Mouse (Mus musculus): ENCODE data around the gene Irf5. TPM values are rescaled to one million over a fixed set of nuclear protein-coding genes. Genes with fewer than 3 reads are reported as not detected.

Irf5 gene
- polyA plus RNA-seq, 1 experiment from 2014 or later, result 4.5 TPM

DNA sequence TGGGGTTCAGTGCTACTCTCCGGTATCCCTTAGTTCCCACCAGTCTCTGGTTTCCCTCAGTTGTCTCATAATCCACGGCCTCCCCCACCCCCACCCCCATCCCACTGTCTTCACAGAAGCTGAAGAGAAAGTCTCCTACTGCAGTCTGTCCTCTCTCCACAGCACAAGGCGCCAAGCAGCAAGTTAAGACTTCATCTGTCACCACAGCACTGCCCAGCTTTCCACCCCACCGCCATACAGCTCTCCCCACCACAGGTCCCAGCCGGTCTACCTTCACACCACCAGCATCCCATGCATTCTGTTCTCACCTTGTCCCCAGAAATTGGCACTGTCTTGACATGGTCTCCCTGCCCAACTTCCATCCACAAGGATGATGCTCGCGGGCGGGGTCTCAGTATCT is 19.6 kb upstream of the Irf5 start:
- Histone ChIP-seq H3K27ac (no peak overlapping the region), H3K9me3 (replicated peaks) (no peaks in the 10 kb centered on the region), H3K9ac (peak overlapping the region; percentile 66), H3K4me3 (peak overlapping the region; percentile 60), H3K4me2 (peak overlapping the region; percentile 90), H3K27me3 (peaks cover 15% of the 10 kb centered on the region; the same call in 1 of the 2 replicates), H3K36me3 (no peaks in the 10 kb centered on the region), H3K4me1 (replicated peaks) (peaks cover 15% of the 10 kb centered on the region)
- ATAC-seq (replicated peaks; ENCODE audit: insufficient number of reproducible peaks, insufficient read depth, low FRiP score, low read depth), result no peak
- 18% methylated on average over 8 of the region's 8 CpGs for WGBS

DNA sequence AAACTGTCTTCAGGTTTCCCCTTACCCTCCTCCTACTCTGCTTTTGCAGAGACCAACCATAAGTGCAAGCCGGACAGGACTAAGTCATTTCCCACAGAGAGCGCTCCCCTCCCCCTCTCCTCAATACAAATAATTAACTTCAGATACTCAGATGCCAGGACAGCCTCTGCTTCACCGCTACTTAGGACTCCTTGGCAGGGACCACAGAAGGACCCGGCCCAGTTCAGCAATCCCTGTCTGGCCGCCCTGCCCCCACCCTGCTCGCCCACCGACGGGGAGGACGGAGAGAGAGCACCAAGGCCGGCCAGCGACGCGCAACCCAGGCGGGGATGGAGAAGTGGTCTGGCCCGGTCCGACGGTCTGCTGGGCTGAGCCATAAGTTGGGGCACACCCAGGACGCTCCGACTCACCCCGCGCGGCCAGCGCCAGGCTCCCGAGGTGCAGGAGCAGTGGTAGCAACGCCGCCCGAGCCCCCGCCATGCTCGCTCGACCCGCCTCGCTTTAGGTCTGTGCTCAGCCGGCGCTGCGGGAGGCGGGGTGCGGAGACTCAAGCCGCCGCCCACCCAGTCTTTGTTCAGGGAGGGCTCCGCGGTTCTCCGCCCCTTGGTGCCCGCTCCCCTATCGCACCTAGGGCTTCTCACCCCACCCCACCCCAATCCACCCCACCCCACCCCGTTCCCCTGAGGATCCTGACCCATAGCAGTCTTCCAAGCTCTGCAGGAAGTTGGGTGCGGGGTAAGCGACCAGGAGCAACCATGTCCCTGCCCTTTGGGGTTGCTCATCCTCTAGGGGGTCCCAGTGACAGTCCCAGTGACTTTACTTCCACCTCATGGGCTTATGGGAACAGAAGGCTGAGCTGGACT is 18.7 kb upstream of the Irf5 start, which contains the start of gene Kcp:
Gene Kcp, minus strand, starts transcription at position 506 of the 863 bp plus-strand sequence.
- H3K4me3 ChIP-seq, result peak within 1 kb of the TSS; percentile 60
- ATAC-seq (replicated peaks; ENCODE audit: insufficient number of reproducible peaks, insufficient read depth, low FRiP score, low read depth), result peak; percentile 39
- no peaks in the 10 kb centered on the region for H3K36me3 ChIP-seq
- H3K9ac ChIP-seq, result peak within 1 kb of the TSS; percentile 66
- 1% methylated on average over 47 of the region's 47 CpGs for WGBS
- no peak within 1 kb of the TSS for H3K27ac ChIP-seq
- H3K27me3 ChIP-seq, result peaks cover 15% of the 10 kb centered on the region; the same call in 1 of the 2 replicates
- no peaks in the 10 kb centered on the region for H3K9me3 ChIP-seq (replicated peaks)
- H3K4me1 ChIP-seq (replicated peaks), result peaks cover 15% of the 10 kb centered on the region
- peak within 1 kb of the TSS; percentile 90 for H3K4me2 ChIP-seq

DNA sequence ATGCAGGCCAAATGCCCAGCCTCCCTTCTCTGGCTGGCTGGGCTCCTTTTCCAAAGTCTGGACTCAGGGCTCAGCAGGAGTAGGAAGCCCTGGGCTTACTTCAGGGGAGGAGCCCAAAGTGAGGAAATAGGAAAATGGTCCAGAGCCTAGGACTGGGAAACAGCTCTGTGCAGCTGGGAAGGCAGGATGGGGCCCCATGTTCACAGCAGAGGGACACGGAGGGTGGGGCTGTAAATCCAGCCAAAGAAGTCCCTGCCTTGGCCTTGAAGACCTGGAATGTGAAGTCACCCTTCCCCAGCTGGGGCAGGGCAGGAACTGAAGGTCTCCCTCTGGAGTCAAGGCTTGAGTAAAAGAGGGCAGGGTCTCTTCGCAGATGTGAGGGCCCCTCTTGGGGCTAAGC is 17.3 kb upstream of the Irf5 start:
- H3K27ac ChIP-seq, result no peak overlapping the region
- 51% methylated on average over 2 of the region's 2 CpGs for WGBS
- peaks cover 15% of the 10 kb centered on the region; the same call in 1 of the 2 replicates for H3K27me3 ChIP-seq
- H3K4me2 ChIP-seq, result no peak overlapping the region
- 0 out of 2 replicates have a peak, but pooled peaks have one; percentile 18 for ATAC-seq (replicated peaks; ENCODE audit: insufficient number of reproducible peaks, insufficient read depth, low FRiP score, low read depth)
- no peak overlapping the region for H3K4me3 ChIP-seq
- no peaks in the 10 kb centered on the region for H3K9me3 ChIP-seq (replicated peaks)
- peaks cover 20% of the 10 kb centered on the region for H3K4me1 ChIP-seq (replicated peaks)
- H3K9ac ChIP-seq, result no peak overlapping the region
- H3K36me3 ChIP-seq, result no peaks in the 10 kb centered on the region

DNA sequence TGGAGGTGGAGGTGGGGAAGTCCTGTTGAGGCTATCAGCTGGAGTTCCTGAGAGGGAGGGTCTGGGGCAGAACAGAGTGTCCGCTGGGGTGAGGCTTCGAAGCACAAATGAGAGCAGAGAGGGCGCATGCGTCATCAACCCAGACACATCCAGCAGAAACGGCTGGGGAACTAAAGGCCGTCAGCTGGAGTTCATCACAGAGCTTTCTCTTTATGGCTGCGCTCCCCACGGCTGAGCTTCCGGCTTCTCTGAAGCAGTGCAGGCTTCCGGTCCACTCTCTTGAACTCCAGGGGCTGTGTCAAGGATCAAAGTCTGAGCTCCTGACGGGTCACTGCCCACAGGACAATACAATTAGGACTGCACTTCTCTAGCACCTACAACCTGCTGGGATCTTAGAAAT is 13.1 kb upstream of the Irf5 start:
- H3K36me3 ChIP-seq, result no peaks in the 10 kb centered on the region
- WGBS, result 1% methylated on average over 11 of the region's 11 CpGs
- H3K9me3 ChIP-seq (replicated peaks), result no peaks in the 10 kb centered on the region
- peak overlapping the region; percentile 54 for H3K4me2 ChIP-seq
- peak overlapping the region; percentile 56; the same call in 1 of the 2 replicates for H3K27ac ChIP-seq
- H3K27me3 ChIP-seq, result 0 out of 2 replicates have a peak, but pooled peaks cover 4% of the 10 kb centered on the region
- peaks cover 5% of the 10 kb centered on the region for H3K4me1 ChIP-seq (replicated peaks)
- H3K4me3 ChIP-seq, result peak overlapping the region; percentile 15
- ATAC-seq (replicated peaks; ENCODE audit: insufficient number of reproducible peaks, insufficient read depth, low FRiP score, low read depth), result peak; percentile 47; the same call in 1 of the 2 replicates
- no peak overlapping the region for H3K9ac ChIP-seq

DNA sequence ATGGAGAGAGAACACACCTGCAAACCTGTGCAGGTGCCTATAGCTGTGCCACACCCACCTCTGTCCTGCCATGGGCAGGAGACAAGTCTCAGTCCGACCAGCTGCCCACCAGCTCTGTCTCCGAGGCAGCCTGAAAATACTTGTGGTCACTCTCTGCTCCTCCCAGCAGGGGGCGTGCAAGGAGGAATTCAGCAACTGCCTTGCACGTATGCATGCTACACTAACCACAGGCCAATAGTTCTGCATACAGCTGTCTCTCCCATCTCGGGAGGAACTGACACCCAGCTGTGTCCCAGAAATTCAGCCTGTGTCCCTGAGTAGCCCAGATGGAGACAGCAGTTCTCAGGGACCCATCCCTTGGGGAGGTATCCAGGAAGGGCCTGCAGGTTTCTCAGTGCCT is 9.3 kb upstream of the Irf5 start:
- WGBS, result 3% methylated on average over 5 of the region's 5 CpGs
- Histone ChIP-seq H3K4me1 (replicated peaks) (peaks cover 5% of the 10 kb centered on the region), H3K4me2 (no peak overlapping the region), H3K27me3 (no peaks in the 10 kb centered on the region), H3K27ac (no peak overlapping the region), H3K9ac (no peak overlapping the region), H3K9me3 (replicated peaks) (no peaks in the 10 kb centered on the region), H3K4me3 (no peak overlapping the region), H3K36me3 (no peaks in the 10 kb centered on the region)
- ATAC-seq (replicated peaks; ENCODE audit: insufficient number of reproducible peaks, insufficient read depth, low FRiP score, low read depth), result peak; percentile 51; the same call in 1 of the 2 replicates

DNA sequence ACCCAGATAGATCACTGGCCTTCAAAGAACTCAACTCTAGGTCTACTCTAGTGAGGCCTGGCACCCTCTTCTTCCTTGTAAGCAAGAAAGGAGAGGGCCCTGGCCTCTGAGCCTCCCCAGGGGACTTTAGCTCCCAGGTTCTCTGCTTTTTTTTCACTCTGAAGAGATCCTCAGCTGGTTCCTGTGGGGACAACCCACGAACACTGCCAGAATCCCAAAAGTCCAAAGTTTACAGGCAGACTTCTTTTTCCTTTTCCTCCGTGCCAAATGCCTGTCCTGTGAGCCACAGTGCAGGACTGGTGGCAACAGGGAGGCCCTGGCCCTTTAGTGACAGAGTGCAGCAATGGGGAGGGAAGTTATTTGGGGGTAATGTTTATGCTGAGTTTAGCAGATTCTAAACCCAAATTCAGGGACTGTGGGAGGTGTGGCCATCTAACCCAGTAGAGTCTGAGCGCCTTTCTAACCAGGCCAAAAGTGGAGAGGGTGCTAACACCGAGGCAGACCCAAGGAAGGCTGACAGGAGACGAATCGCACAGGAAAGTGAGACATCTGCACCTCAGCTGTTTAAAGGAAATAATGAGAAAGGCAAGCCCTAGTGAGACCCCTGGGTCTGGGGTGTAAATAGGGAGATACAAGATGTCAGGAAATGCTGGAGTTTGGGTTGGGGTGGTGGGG is 3.7 kb upstream of the Irf5 start:
- WGBS, result 68% methylated on average over 6 of the region's 6 CpGs
- Histone ChIP-seq H3K4me1 (replicated peaks) (peaks cover 18% of the 10 kb centered on the region), H3K9ac (no peak overlapping the region), H3K27me3 (peaks cover 16% of the 10 kb centered on the region), H3K27ac (no peak overlapping the region), H3K4me2 (no peak overlapping the region), H3K4me3 (no peak overlapping the region), H3K36me3 (no peaks in the 10 kb centered on the region), H3K9me3 (replicated peaks) (no peaks in the 10 kb centered on the region)
- ATAC-seq (replicated peaks; ENCODE audit: insufficient number of reproducible peaks, insufficient read depth, low FRiP score, low read depth), result no peak

DNA sequence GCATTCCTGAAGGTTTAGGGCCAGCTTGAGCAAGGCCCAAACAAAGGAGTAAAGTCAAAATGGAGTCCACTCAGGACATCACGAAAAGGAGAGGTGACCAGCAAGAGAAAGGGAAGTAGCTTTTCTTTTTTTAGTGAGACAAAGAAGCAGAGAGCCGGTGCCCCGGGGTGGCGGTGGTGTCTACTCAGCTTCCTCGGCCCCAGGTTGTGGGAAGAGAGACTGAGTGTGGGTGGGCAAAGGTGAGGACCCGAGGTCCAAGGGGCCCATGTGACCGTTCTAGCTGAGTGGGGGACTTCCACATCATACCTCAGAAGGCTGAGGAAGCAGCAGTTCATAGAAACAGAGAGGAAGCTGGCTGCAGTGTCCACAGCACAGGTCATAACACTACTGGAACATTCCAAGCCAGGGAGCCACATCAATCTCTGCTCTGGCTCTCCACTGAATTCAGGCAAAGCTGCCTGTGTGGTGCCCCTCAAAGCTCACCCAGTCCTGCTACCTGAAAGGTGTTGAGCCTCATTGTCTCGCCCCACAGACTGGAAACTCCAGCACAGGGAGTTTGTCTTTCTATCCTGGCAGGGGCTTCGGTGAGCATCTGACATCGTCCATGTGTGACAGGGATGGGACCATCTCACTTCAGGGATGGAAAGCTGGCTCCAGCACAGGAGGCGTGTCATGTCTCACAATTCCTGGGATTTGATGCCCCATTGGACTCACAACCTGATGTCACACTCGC is 3.0 kb upstream of the Irf5 start:
- Histone ChIP-seq H3K27me3 (peaks cover 23% of the 10 kb centered on the region), H3K36me3 (no peaks in the 10 kb centered on the region), H3K4me2 (no peak overlapping the region), H3K4me3 (no peak overlapping the region), H3K9ac (no peak overlapping the region), H3K4me1 (replicated peaks) (peaks cover 25% of the 10 kb centered on the region), H3K9me3 (replicated peaks) (no peaks in the 10 kb centered on the region), H3K27ac (no peak overlapping the region)
- ATAC-seq (replicated peaks; ENCODE audit: insufficient number of reproducible peaks, insufficient read depth, low FRiP score, low read depth), result no peak; the same call in 1 of the 2 replicates
- WGBS, result 68% methylated on average over 12 of the region's 12 CpGs

DNA sequence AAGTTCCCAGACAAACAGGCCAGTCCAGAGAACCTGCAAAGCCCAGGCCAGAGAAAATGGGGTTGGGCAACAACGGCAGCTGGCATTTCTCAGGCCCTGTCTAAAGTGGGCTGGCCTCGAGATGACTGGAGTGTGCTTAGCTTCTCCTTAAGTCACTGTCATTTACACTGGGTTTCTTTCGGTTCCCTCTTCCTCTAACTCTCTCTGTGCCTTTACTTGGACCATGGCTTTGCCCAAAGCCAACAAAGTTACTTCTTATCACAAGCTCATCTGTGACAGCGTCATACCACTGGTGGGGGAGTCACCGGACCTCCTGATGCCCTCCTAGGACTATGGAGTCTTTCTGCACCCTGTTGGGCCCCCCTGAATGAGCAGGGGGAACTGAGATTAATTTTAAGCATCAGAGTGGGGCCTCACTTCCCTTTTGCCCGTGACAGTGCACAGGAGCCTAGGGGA is 2.4 kb upstream of the Irf5 start:
- H3K4me3 ChIP-seq, result no peak overlapping the region
- H3K9ac ChIP-seq, result no peak overlapping the region
- H3K4me1 ChIP-seq (replicated peaks), result peaks cover 31% of the 10 kb centered on the region
- H3K36me3 ChIP-seq, result no peaks in the 10 kb centered on the region
- no peaks in the 10 kb centered on the region for H3K9me3 ChIP-seq (replicated peaks)
- ATAC-seq (replicated peaks; ENCODE audit: insufficient number of reproducible peaks, insufficient read depth, low FRiP score, low read depth), result no peak
- H3K27me3 ChIP-seq, result peaks cover 26% of the 10 kb centered on the region
- WGBS, result 27% methylated on average over 6 of the region's 6 CpGs
- H3K4me2 ChIP-seq, result no peak overlapping the region
- H3K27ac ChIP-seq, result no peak overlapping the region

DNA sequence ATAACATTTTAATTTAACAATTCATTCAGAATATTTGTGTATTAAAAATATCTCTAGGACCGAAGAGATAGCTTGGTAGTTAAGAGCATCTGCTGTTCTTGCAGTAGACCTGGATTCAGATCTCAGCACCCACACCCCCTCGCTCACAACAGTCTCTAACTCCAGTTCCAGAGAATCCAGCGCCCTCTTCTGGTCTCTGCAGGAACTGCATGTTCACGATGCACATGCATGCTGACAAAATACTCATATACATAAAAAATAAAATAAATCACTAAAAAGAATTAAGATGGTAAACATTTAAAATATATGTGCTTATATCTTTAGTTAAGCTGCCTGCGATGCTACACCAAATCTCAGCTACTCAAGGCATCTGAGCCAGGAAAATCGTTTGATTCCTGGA is 1.2 kb upstream of the Irf5 start:
- Histone ChIP-seq H3K4me1 (replicated peaks) (peaks cover 40% of the 10 kb centered on the region), H3K9me3 (replicated peaks) (no peaks in the 10 kb centered on the region), H3K4me2 (no peak overlapping the region), H3K27ac (no peak overlapping the region), H3K27me3 (peaks cover 26% of the 10 kb centered on the region), H3K36me3 (no peaks in the 10 kb centered on the region), H3K9ac (no peak overlapping the region), H3K4me3 (no peak overlapping the region)
- 76% methylated on average over 6 of the region's 6 CpGs for WGBS
- no peak for ATAC-seq (replicated peaks; ENCODE audit: insufficient number of reproducible peaks, insufficient read depth, low FRiP score, low read depth)

DNA sequence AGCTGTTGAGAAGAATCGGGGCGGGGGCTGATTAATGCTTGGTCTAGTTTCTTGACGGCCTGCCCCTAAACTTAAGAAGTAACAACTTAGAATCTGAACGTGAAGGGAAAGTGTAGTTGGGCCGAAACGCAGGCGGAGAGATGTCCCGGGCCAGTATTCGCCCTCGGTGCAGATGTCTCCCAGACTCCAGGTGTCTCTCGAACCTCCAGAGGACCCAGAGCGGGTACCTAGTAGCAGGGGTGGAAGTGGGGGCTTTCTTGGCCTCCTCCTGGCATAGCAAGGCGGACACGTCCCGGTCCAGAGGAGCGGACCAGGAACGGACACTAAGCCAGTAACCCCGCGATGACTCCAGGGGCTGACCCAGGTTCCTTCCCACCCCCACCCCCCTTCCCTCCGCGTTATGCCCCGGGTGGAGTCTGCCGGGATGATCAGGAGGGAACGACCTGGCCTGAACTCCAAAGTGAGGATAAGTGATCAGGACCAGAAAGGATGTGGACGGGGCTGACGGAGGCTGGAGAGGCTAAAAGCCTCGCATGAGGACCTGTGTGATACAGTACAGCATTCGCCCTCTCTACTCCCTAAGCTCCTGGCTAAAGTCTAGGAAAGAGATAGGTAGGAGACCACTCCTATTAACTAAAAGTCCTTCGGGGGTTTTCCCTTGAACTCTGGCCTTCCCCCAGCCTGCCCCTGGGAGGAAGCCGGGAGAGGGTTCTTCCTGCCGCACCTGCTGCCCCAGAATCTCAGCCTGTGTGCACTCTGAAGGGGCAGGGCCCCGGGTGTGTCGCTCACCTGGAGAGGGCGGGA is 1.1 kb downstream of the Irf5 start:
- ATAC-seq (replicated peaks; ENCODE audit: insufficient number of reproducible peaks, insufficient read depth, low FRiP score, low read depth), result no peak
- H3K9ac ChIP-seq, result peak overlapping the region; percentile 65; the same call in 1 of the 2 replicates
- peak overlapping the region; percentile 65 for H3K4me3 ChIP-seq
- peaks cover 26% of the 10 kb centered on the region for H3K27me3 ChIP-seq
- H3K36me3 ChIP-seq, result no peaks in the 10 kb centered on the region
- H3K4me2 ChIP-seq, result peak overlapping the region; percentile 90
- H3K4me1 ChIP-seq (replicated peaks), result peaks cover 40% of the 10 kb centered on the region
- 6% methylated on average over 34 of the region's 34 CpGs for WGBS
- H3K9me3 ChIP-seq (replicated peaks), result no peaks in the 10 kb centered on the region
- H3K27ac ChIP-seq, result no peak overlapping the region

All from heart, embryonic 15.5 days (tissue).